Mouse (Mus musculus): Measurements from ENCODE around the gene Kbtbd13. TPM values are rescaled to one million over a fixed set of nuclear protein-coding genes. Genes with fewer than 3 reads are reported as not detected.

Kbtbd13 gene
- total RNA-seq, 2 experiments from 2014 or later = not detected

DNA sequence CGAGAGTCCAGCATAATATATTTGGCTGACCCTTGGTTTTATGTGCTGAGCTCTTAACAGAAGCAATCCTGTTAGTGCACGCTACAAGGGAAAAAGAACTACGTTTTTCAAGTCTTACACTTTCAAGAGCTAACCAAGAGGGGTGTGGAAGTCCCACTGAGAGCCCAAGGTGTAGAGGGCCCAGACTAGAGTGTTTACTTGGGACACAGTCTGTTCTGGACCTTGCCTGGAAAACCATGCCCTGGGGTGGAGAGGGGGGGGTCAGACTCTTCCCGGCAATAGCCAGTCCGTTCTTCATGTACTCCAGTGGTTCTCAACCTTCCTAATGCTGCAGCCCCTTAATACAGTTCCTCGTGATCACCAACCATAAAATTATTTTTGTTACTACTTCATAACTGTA is 8.5 kb upstream of the Kbtbd13 start:
- ATAC-seq (replicated peaks; ENCODE audit: low FRiP score, poor library complexity, severe bottlenecking) = no peak

DNA sequence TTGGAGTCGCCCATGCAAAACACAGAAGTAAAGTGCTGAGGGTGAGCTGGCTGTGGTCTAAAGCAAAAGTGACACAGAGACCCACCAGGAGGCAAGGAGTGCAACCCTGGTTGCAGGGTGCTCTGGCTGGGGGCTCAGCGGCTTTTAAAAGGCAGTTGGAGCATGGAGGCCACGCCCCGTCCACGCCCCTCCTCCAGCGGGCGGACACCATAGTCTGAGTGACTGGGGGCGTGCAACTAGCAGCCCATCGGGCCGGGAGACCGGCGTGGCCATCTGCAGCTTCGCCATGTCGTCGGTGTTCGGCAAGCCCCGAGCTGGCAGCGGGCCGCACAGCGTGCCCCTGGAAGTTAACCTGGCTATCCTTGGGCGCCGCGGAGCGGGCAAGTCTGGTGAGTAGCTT is 6.8 kb upstream of the Kbtbd13 start, which contains the start of gene Rasl12:
TSS of gene Rasl12 (plus strand) at position 228 of the 400 bp plus-strand sequence.
- peak; percentile 35; the same call in 1 of the 2 replicates for ATAC-seq (replicated peaks; ENCODE audit: low FRiP score, poor library complexity, severe bottlenecking)

DNA sequence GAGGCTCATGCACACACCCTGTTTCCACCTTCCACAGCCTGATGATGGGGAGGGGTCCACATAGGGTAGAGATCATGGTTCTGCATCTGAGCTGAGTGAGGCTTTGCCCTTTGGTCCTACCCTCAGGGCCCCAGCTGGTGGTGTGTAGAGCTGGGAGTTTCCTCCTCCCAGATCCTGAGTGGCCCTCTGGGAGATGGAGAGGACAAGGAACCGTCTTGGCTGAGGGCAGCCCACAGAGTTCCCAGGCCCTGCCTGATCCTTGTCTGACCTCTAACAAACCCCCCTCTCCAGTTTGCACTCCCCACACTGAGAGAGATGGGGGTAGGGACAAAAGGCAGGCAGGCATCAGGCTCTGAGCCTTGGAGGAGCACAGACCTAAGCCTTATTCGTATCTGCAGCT is 2.9 kb upstream of the Kbtbd13 start:
- ATAC-seq (replicated peaks; ENCODE audit: low FRiP score, poor library complexity, severe bottlenecking) = no peak

DNA sequence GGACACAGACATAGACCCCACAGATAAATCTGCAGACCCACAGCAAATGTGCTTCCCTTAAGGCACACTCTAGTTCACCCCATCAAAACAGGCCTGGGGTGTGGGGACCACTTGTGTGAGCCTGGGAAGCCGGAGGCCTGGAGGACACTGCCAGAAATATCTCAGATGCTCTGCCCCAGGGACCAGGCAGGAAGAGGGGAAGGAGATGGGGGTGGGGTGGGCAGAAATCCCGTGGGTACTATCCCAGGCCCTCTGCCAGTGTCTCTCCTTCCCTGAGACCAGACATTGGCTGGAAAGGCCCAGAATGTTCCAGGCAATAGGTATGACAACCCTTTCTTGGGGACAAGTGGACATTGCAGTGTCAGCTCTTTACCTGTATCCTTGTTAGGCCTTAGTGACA is 2.2 kb upstream of the Kbtbd13 start:
- no peak for ATAC-seq (replicated peaks; ENCODE audit: low FRiP score, poor library complexity, severe bottlenecking)

- 0 out of 2 replicates have a peak, but pooled peaks have one; percentile 59 for ATAC-seq (replicated peaks; ENCODE audit: low FRiP score, poor library complexity, severe bottlenecking)
Measured at GRCm38 (mm10) chr9:65392638-65393364, 1.3 kb upstream of the Kbtbd13 start.

GRCm38 (mm10) chr9:65390752-65391612 is 470 bp downstream of the Kbtbd13 start:
- ATAC-seq (replicated peaks; ENCODE audit: low FRiP score, poor library complexity, severe bottlenecking) = no peak

DNA sequence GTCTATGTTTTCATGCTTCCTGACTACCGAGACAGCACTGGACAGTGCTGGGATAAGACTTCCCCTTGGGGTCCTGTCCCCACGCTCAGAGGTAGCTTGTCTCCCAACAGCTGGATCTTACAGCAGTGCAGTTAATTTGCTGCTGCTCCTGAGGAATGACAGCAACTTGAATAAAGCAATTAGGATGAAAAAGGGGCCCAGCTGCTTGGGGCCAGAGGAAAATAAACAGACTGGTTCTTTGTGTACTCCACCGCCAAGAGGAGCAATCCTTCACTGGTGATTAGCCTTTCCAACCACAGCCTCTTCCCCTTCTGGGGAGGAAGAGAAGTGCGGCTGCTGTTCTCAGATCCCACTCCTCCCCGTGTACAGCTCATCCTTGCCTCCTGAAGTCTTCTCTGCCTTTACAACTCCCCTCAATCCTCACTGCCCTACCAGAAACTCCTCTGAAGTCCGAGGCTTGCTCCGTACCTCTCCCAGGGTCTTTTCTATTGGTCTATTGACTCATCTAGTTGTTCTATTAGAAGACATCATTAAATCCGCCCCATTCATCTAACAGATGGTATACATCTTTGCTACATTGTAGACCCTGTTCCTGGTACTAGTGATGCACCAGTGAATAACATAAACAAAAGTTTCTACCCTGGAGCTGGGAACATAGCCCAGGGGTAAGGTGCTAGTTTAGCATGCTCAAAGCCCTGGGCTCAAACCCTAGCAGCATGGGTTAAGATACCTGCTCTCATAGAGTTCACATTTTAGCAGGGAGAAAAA is 4.9 kb downstream of the Kbtbd13 start:
- ATAC-seq (replicated peaks; ENCODE audit: low FRiP score, poor library complexity, severe bottlenecking) = no peak

DNA sequence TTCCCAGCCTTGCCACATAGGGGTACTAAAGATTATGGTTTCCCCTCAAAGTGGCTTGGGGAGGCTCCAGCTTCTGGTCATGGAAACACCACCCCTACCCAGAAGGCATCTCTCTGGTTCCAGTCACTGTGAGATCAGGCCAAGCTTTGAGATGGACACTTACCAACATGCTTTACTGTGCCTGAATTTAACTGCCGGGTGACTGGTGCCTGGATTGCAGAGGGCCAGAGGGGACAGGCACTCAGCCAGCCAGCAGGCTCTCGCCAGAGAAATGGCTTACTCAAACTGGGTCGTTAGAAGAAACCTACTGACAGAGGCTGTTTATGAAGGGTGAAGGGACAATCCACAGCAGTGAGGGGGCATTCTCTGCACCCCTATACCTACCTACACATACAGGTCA is 7.2 kb downstream of the Kbtbd13 start:
- no peak for ATAC-seq (replicated peaks; ENCODE audit: low FRiP score, poor library complexity, severe bottlenecking)

DNA sequence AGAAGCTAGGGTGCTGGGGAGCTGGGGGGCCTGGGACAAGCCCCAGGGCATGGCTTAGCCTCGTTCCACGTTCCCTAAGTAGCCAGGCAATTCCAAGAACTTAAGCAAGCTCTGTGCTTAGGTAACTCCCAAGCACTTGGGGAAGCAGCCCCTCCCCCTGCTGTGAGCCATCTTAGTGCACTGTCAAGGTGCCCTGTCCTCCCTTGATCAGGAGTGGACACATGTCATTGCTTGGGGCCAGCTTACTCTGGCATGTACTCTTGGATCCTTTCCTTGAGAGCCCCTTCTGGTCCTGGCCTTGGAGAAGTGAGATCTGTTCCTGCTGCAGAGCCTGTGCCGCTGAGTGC is 8.7 kb downstream of the Kbtbd13 start:
- no peak for ATAC-seq (replicated peaks; ENCODE audit: low FRiP score, poor library complexity, severe bottlenecking)

GRCm38 (mm10) chr9:65382031-65382750 is 9.3 kb downstream of the Kbtbd13 start:
- ATAC-seq (replicated peaks; ENCODE audit: low FRiP score, poor library complexity, severe bottlenecking) = no peak

DNA sequence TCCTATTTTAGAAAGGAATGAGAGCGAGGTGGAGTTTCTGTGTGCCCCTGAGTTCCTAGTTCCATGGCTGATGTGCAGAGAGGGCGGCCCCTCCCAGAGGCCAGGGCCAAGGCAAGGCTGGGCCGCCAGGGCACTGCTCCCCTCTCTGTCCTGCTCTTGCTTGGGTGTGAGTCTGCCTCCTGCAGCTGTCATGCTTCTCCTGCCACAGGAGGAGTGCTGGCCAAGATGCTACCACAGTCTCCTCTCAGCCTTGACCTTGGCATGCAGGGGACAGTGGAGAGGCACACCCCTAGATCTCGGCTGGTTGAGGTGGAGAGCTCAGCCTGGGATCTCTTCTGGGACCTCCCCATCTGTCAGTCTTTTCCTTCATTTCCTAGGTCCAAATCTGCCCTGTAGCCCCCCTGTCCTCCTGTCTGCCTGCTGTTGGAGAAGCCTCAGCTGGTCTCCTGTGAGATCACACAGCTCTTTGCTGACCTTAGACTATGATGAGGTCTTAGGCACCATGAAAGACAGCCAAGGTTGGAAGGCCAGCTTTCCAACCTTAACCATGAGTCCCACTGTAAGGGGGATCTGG is 10.3 kb downstream of the Kbtbd13 start:
- ATAC-seq (replicated peaks; ENCODE audit: low FRiP score, poor library complexity, severe bottlenecking) = no peak

DNA sequence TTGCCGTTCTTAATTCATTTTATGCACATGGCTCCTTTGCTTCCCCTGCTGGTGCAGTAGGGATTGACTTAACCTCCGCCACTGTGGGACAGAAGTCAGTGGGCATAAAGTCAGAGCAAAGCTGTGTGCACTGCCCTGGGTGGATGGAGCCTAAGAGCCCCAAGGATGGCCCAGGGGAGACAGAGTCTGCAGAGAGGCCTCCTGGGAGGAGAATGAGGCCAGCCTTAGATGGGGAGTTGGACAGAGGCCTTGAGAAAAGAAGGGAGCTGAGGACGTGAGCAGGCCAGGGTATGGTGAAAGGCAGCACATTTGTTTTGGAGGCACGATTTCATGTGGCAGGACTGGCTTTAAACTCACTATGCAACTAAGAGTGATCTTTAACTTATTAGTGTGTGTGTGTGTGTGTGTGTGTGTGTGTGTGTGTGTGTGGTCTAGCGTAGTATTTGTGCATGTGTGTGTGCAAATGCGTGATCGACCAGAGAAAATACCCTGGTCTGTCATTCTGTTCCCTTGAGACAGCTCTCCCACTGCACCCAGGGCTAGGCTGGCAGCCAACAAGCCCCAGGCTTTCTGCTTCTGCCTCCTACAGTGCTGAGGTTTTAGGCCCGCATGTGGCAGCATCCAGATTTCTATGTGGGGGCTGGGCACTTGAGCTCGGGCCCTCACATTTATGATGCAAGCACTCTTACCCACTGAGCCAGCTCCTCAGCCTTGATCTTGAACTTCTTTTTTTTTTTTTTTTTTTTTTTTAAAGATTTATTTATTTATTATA is 16.1 kb downstream of the Kbtbd13 start:
- ATAC-seq (replicated peaks; ENCODE audit: low FRiP score, poor library complexity, severe bottlenecking) = no peak

DNA sequence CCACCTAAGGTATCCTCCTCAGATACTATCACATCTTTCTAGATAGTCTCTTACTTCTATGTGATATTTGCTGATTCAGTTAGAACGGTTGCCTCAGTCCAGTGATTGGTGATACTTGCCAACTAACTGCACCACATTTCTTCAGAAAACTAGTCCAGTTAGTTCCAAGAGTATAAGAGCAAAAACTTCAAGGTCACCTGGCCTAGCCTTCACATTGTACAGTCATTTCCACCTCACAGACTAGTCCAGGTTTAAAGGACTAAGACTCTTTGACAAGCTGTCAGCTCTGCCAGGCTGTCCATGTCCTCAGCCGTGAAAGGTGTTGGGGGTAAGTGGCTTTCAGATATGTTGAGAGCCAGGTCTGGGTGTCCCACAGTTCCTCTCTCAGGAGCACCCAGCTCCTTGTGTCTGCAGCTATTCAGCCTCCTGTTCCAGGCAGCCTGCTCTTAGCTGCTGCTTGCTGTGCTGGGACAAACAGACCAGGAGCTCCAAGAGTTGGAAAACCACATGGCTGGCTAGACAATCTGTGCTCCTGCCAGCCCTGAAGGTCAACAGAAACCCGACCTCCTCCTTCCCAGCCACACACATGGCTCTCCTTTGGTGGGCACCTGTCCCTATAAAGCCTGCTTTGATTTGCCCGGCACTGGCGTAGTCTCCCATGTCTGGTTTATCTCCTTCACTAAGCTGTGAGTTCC is 16.8 kb downstream of the Kbtbd13 start:
- no peak for ATAC-seq (replicated peaks; ENCODE audit: low FRiP score, poor library complexity, severe bottlenecking)

DNA sequence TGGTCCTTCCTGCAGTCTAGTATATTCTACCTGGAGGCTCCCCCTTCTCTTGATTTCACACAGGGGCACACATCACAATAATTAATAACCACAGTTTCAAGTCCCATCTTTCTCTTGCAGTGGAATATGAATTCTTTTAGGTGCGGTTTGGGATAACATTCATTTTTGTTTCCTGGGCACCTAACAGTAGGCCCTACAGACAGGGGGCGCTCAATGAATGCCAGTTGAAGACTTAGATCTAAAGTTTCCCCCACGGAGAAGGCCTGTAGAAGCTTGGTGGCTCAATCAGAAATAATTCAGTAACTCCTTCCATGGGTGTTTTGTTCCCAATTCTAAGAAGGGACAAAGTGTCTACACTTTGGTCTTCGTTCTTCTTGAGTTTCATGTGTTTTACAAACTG is 19.0 kb downstream of the Kbtbd13 start:
- no peak for ATAC-seq (replicated peaks; ENCODE audit: low FRiP score, poor library complexity, severe bottlenecking)

DNA sequence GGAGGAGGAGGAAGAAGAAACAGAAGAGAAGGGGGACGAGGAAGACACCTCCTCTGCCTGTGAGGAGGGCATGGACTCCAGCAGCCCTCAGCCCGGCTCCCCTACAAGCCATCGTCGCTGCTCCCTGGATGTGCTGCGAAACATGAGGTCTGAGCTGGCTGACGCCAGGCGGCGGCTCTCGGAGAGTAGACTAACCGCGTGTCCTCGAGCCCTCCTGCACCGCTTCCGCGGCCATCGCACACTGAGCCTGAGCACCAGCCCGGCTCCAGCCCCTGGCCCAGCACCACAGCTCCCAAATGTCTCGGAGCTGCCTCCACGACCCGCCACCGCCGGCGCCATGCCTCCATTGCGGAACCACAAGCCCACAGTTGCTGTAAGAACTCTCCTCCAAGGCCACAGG is 19.7 kb downstream of the Kbtbd13 start:
- no peak for ATAC-seq (replicated peaks; ENCODE audit: low FRiP score, poor library complexity, severe bottlenecking)

DNA sequence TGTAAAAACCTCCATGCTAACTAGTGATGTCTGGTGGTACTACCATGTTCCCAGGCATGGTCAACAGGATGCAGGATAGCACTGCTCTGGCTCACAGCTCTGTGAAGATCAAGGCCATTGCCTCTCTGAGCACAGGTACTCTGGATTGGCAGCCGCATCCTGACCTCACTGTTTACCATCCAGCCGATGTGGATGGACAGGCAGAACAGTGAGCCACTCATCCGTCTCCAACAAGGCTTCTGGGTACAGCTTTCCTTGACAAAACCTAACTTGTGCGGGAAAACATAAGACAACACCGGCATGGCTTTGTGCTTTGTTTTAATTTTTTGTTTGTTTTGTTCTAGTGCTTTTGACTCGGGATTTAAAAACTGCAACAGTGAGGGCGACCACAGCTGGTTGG is 25.7 kb downstream of the Kbtbd13 start:
- ATAC-seq (replicated peaks; ENCODE audit: low FRiP score, poor library complexity, severe bottlenecking) = no peak

GRCm38 (mm10) chr9:65363684-65364083 is 27.8 kb downstream of the Kbtbd13 start:
- no peak for ATAC-seq (replicated peaks; ENCODE audit: low FRiP score, poor library complexity, severe bottlenecking)
